Mouse (Mus musculus): Measurements from ENCODE around the gene Inca1. TPM values are rescaled to one million over a fixed set of nuclear protein-coding genes. Genes with fewer than 3 reads are reported as not detected.

Gene Inca1
- polyA plus RNA-seq, 1 experiment from 2014 or later = 2.3 TPM

DNA sequence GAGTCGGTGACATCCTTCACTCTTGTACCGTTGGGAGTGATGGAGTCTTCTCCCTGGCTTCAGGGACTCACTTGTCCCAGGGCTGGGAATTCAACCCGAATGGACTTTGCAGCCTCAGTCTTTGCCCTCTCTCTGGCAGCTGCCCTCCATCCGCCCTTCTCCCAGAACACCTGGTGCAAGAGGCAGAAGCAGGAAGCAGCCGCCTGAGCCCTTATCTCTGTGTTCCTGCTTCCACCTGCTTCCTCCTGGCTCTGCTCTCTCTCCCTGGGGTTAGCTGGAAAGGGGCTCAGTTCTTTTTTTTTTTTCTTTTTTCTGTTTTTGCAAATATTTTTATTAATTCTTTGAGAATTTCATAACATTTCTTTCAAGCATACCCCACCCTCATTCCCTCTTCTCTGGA, 37.8 kb upstream of the Inca1 start:
- Histone ChIP-seq H3K9me3 (replicated peaks; ENCODE audit: low read length) (no peaks in the 10 kb centered on the region), H3K27ac (no peak overlapping the region), H3K36me3 (ENCODE audit: insufficient read depth, low read length) (no peaks in the 10 kb centered on the region), H3K9ac (ENCODE audit: low read depth, low read length) (no peak overlapping the region), H3K4me1 (replicated peaks; ENCODE audit: insufficient read depth, low read length) (no peaks in the 10 kb centered on the region), H3K4me3 (replicated peaks; ENCODE audit: low read depth, low read length) (no peak overlapping the region), H3K4me2 (ENCODE audit: low read length) (no peak overlapping the region), H3K27me3 (ENCODE audit: insufficient read depth, low read length) (no peaks in the 10 kb centered on the region)
- ATAC-seq (replicated peaks; ENCODE audit: low FRiP score, low read depth) (no peak), DNase-seq (ENCODE audit: low spot score) (no peak)
- WGBS = 61% methylated on average over 5 of the region's 5 CpGs
- TF ChIP-seq CTCF (IDR thresholded peaks at IDR 0.05; ENCODE audit: low read depth) = no peak

DNA sequence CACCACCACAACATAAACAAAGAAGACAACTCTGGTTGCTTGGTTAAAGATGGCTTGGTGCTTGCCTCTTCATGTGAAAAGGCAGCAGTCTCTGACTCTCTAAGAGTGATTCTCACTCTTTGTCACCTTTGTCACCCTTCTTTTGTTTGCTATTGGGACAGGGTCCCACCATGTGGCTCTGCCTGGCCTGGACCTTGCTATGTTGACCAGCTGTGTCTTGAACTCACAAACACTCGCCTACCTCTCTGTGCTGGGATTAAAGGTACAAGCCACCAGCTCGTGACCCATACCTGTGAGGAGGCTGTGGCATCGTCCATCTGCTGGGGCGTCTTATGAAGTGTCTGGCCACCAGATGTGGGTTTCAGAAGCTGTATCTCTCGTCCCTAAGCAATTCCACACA, 33.3 kb upstream of the Inca1 start:
- Histone ChIP-seq H3K4me3 (replicated peaks; ENCODE audit: low read depth, low read length) (no peak overlapping the region), H3K4me2 (ENCODE audit: low read length) (no peak overlapping the region), H3K27me3 (ENCODE audit: insufficient read depth, low read length) (no peaks in the 10 kb centered on the region), H3K9ac (ENCODE audit: low read depth, low read length) (no peak overlapping the region), H3K27ac (no peak overlapping the region), H3K4me1 (replicated peaks; ENCODE audit: insufficient read depth, low read length) (no peaks in the 10 kb centered on the region), H3K9me3 (replicated peaks; ENCODE audit: low read length) (no peaks in the 10 kb centered on the region), H3K36me3 (ENCODE audit: insufficient read depth, low read length) (peaks cover 4% of the 10 kb centered on the region; the same call in 1 of the 2 replicates)
- TF ChIP-seq CTCF (IDR thresholded peaks at IDR 0.05; ENCODE audit: low read depth) = no peak
- WGBS = 56% methylated on average over 5 of the region's 5 CpGs
- no peak for DNase-seq (ENCODE audit: low spot score)
- no peak for ATAC-seq (replicated peaks; ENCODE audit: low FRiP score, low read depth)

DNA sequence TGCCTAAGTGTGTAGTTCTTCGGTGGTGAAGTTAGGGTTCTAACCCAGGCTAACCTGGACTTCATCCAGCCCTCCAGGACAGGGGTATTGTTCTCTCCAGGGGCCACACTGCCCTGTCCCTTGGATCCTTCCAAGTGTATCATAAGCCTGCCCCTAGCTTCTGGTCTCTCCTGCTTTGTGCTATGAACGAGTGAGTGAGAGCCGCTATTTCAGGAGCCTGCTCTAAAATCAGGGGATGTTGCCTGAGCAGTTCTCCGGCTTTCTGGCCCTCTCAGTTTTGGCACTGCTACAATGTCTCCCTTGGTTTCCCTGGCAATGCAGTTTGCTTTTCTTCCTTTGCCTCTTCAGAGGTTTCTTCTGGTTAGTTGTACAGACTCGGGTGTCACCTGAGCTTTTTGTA, 31.2 kb upstream of the Inca1 start:
- no peak for TF ChIP-seq CTCF (IDR thresholded peaks at IDR 0.05; ENCODE audit: low read depth)
- H3K4me1 ChIP-seq (replicated peaks; ENCODE audit: insufficient read depth, low read length) = no peaks in the 10 kb centered on the region
- H3K27ac ChIP-seq = peak overlapping the region; percentile 25; the same call in 1 of the 2 replicates
- DNase-seq (ENCODE audit: low spot score) (no peak), ATAC-seq (replicated peaks; ENCODE audit: low FRiP score, low read depth) (no peak)
- H3K9me3 ChIP-seq (replicated peaks; ENCODE audit: low read length) = no peaks in the 10 kb centered on the region
- no peak overlapping the region for H3K4me3 ChIP-seq (replicated peaks; ENCODE audit: low read depth, low read length)
- H3K36me3 ChIP-seq (ENCODE audit: insufficient read depth, low read length) = peaks cover 25% of the 10 kb centered on the region
- no peaks in the 10 kb centered on the region for H3K27me3 ChIP-seq (ENCODE audit: insufficient read depth, low read length)
- no peak overlapping the region for H3K9ac ChIP-seq (ENCODE audit: low read depth, low read length)
- WGBS = 65% methylated on average over 5 of the region's 5 CpGs
- no peak overlapping the region for H3K4me2 ChIP-seq (ENCODE audit: low read length)

DNA sequence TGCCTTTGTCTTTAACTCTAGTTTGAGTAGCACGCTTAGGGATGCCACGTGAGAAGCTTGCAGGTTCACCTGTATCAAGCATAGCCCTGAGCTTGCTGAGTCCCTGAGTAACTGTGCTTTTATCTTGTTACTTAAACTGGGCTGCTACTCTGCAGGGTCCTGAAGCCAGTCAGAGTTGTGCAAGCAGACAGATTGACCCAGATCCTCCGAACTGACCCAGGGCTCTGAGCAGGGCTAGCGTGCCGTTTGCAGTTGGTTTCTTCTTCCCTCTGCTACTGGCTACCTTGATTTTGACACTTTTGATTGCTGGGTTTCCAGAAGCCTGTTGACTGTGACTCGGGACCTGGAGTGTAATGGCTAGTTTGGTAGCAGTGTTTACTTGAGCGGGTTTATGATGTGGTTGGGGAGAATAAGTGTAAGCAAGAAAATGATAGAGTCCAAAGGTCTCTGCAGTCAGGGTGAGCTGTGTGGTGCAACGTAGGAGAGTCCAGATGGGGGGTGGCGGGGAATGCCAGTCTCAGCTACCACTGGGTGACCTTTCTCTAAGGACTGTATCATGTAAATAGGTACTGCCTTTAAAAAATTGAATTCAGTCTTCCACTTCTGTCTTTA, 30.6 kb upstream of the Inca1 start:
- Histone ChIP-seq H3K36me3 (ENCODE audit: insufficient read depth, low read length) (peaks cover 31% of the 10 kb centered on the region), H3K9me3 (replicated peaks; ENCODE audit: low read length) (no peaks in the 10 kb centered on the region), H3K27me3 (ENCODE audit: insufficient read depth, low read length) (no peaks in the 10 kb centered on the region), H3K4me2 (ENCODE audit: low read length) (no peak overlapping the region), H3K4me1 (replicated peaks; ENCODE audit: insufficient read depth, low read length) (no peaks in the 10 kb centered on the region), H3K9ac (ENCODE audit: low read depth, low read length) (no peak overlapping the region), H3K4me3 (replicated peaks; ENCODE audit: low read depth, low read length) (no peak overlapping the region), H3K27ac (no peak overlapping the region)
- no peak for DNase-seq (ENCODE audit: low spot score)
- 74% methylated on average over 9 of the region's 9 CpGs for WGBS
- peak; percentile 81 for ATAC-seq (replicated peaks; ENCODE audit: low FRiP score, low read depth)
- no peak for TF ChIP-seq CTCF (IDR thresholded peaks at IDR 0.05; ENCODE audit: low read depth)

DNA sequence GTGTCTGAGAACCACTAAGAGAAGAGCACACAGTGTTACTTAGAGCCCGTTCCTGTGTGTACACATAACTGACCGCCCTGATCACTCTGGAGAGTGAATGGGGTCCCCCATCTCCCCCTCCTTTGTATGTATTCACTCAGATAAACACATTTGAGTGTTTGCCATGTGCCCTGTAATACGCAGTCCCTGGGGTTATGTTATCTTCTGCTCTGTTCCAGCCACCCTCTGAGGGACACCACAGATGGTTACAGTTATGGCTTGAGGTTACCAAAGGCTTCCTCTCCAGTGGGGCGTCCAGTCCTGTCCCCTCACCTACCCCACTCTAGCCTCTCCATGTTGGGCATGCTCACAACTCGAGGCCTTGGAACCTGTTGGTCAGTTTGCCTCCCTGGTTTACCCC, 27.4 kb upstream of the Inca1 start:
- 83% methylated on average over 5 of the region's 5 CpGs for WGBS
- Histone ChIP-seq H3K27ac (no peak overlapping the region), H3K4me3 (replicated peaks; ENCODE audit: low read depth, low read length) (no peak overlapping the region), H3K36me3 (ENCODE audit: insufficient read depth, low read length) (peaks cover 52% of the 10 kb centered on the region), H3K9ac (ENCODE audit: low read depth, low read length) (no peak overlapping the region), H3K9me3 (replicated peaks; ENCODE audit: low read length) (no peaks in the 10 kb centered on the region), H3K27me3 (ENCODE audit: insufficient read depth, low read length) (no peaks in the 10 kb centered on the region), H3K4me1 (replicated peaks; ENCODE audit: insufficient read depth, low read length) (no peaks in the 10 kb centered on the region), H3K4me2 (ENCODE audit: low read length) (no peak overlapping the region)
- no peak for DNase-seq (ENCODE audit: low spot score)
- TF ChIP-seq CTCF (IDR thresholded peaks at IDR 0.05; ENCODE audit: low read depth) = no peak
- ATAC-seq (replicated peaks; ENCODE audit: low FRiP score, low read depth) = no peak

DNA sequence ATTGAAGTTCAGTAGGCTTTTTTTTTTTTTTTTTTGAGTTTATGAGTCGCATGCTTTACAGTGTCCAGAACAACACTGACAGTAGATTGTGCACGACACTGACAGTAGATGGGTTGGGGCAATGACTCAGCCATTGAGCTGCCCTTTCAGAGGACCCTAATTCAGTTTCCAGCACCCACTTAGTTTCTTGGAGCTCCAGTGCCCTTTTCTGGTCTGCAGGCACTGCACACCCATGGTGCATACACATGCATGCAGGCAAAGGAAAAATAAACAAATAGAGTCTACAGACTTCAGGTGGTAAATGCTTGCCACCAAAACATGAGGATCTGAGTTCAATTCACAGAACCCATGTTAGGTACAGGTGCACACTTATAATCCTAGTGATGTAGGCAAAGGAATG, 26.6 kb upstream of the Inca1 start:
- no peaks in the 10 kb centered on the region for H3K4me1 ChIP-seq (replicated peaks; ENCODE audit: insufficient read depth, low read length)
- no peak for DNase-seq (ENCODE audit: low spot score)
- TF ChIP-seq CTCF (IDR thresholded peaks at IDR 0.05; ENCODE audit: low read depth) = no peak

DNA sequence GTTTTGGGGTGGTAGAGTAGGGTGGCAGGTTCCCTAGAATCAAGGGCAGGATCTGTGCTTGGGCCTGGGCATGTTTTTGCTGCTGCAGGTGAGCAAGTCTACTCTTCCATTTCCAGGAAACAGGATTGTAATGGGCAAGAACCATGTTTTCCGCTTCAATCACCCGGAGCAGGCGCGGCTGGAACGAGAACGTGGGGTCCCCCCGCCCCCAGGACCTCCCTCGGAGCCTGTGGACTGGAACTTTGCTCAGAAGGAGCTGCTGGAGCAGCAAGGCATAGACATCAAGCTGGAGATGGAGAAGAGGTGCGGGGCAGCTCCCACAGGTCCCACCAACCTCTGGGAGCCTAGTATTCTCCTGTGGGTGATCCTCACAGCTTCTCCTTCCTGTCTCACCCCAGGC, 24.8 kb upstream of the Inca1 start:
- H3K27ac ChIP-seq = no peak overlapping the region
- no peak overlapping the region for H3K9ac ChIP-seq (ENCODE audit: low read depth, low read length)
- no peaks in the 10 kb centered on the region for H3K9me3 ChIP-seq (replicated peaks; ENCODE audit: low read length)
- no peak overlapping the region for H3K4me2 ChIP-seq (ENCODE audit: low read length)
- no peak overlapping the region for H3K4me3 ChIP-seq (replicated peaks; ENCODE audit: low read depth, low read length)
- H3K36me3 ChIP-seq (ENCODE audit: insufficient read depth, low read length) = peaks cover 69% of the 10 kb centered on the region
- no peak for ATAC-seq (replicated peaks; ENCODE audit: low FRiP score, low read depth)
- no peak for DNase-seq (ENCODE audit: low spot score)
- 81% methylated on average over 9 of the region's 9 CpGs for WGBS
- no peak for TF ChIP-seq CTCF (IDR thresholded peaks at IDR 0.05; ENCODE audit: low read depth)
- H3K4me1 ChIP-seq (replicated peaks; ENCODE audit: insufficient read depth, low read length) = no peaks in the 10 kb centered on the region
- no peaks in the 10 kb centered on the region for H3K27me3 ChIP-seq (ENCODE audit: insufficient read depth, low read length)

More for the DNA sequence above, 26.6 kb upstream of the Inca1 start:
- WGBS = 85% methylated on average over 2 of the region's 2 CpGs
- no peak for ATAC-seq (replicated peaks; ENCODE audit: low FRiP score, low read depth)
- Histone ChIP-seq H3K4me2 (ENCODE audit: low read length) (no peak overlapping the region), H3K4me3 (replicated peaks; ENCODE audit: low read depth, low read length) (no peak overlapping the region), H3K27me3 (ENCODE audit: insufficient read depth, low read length) (no peaks in the 10 kb centered on the region), H3K27ac (no peak overlapping the region), H3K9me3 (replicated peaks; ENCODE audit: low read length) (no peaks in the 10 kb centered on the region), H3K9ac (ENCODE audit: low read depth, low read length) (no peak overlapping the region), H3K36me3 (ENCODE audit: insufficient read depth, low read length) (peaks cover 59% of the 10 kb centered on the region)

All from kidney, postnatal 0 days (tissue).